Mouse (Mus musculus) neural tube, embryonic 11.5 days (tissue): Measurements from ENCODE around the gene Gli3. TPM values are rescaled to one million over a fixed set of nuclear protein-coding genes. Genes with fewer than 3 reads are reported as not detected.
A peak's percentile ranks its signal among the peaks of the same experiment; 100 is the strongest.

Experiments
- ATAC-seq: fragments of 200-750 bp; cut with Nextera tagmentation; 2 replicates; pipeline ENCODE4 v1.8.0; 2017; ENCODE audit warnings: moderate number of reproducible peaks, mild to moderate bottlenecking, moderate TSS enrichment, moderate library complexity; ENCODE audit not compliant: insufficient read depth, low FRiP score, low TSS enrichment
- DNase-seq: peaks from one replicate; pipeline ENCODE4 v3.0.0-alpha.2; 2015; ENCODE audit warnings: low spot score
- H3K27ac ChIP-seq: fragments of 300-500 bp; sonication (generic); 2 replicates; pipeline ENCODE4 v1.5.1; 2014; ENCODE audit warnings: low read depth, mild to moderate bottlenecking, low read length
- H3K27me3 ChIP-seq: fragments of 300-500 bp; sonication (generic); 2 replicates; pipeline ENCODE4 v1.6.1; 2014; ENCODE audit warnings: mild to moderate bottlenecking, low read length, mixed read lengths; ENCODE audit not compliant: control insufficient read depth, insufficient read depth
- H3K36me3 ChIP-seq: fragments of 300-500 bp; sonication (generic); 2 replicates; pipeline ENCODE4 v1.6.1; 2014; ENCODE audit warnings: mild to moderate bottlenecking, low read length, moderate library complexity, mixed read lengths; ENCODE audit not compliant: control insufficient read depth, insufficient read depth
- H3K4me1 ChIP-seq: fragments of 300-500 bp; sonication (generic); 2 replicates; pipeline ENCODE4 v1.6.1; 2014; ENCODE audit warnings: low read length, mixed read lengths; ENCODE audit not compliant: control insufficient read depth, insufficient read depth
- H3K4me2 ChIP-seq: fragments of 300-500 bp; sonication (generic); 2 replicates; pipeline ENCODE4 v1.6.1; 2014; ENCODE audit warnings: low read depth, mild to moderate bottlenecking, moderate library complexity
- H3K4me3 ChIP-seq: fragments of 300-500 bp; sonication (generic); 2 replicates; pipeline ENCODE4 v1.5.1; 2014; ENCODE audit warnings: low read depth, low read length
- H3K9ac ChIP-seq: fragments of 300-500 bp; sonication (generic); 2 replicates; pipeline ENCODE4 v1.6.1; 2014; ENCODE audit warnings: mild to moderate bottlenecking, low read length
- H3K9me3 ChIP-seq: fragments of 300-500 bp; sonication (generic); 2 replicates; pipeline ENCODE4 v1.6.1; 2016; ENCODE audit warnings: low read length; ENCODE audit not compliant: control insufficient read depth
- WGBS: fragments of 180-500 bp; shearing (Covaris S2); extraction: QIAGEN DNeasy Blood & Tissue Kit; methylation state at CpG from one replicate; pipeline ENCODE4 v1.1.7; 2014; 5-methylcytosine and 5-hydroxymethylcytosine counted together
- polyA plus RNA-seq: library from polyadenylated mRNA; unstranded; fragments of >200 nt; fragmentation: Nextera tagmentation; extraction: Ambion mirVana; gene quantifications from 2 replicates; pipeline ENCODE4 v1.2.1, GENCODE M21; 2014

The Gli3 gene
- polyA plus RNA-seq, 1 experiment from 2014 or later, result 32.3 TPM

DNA sequence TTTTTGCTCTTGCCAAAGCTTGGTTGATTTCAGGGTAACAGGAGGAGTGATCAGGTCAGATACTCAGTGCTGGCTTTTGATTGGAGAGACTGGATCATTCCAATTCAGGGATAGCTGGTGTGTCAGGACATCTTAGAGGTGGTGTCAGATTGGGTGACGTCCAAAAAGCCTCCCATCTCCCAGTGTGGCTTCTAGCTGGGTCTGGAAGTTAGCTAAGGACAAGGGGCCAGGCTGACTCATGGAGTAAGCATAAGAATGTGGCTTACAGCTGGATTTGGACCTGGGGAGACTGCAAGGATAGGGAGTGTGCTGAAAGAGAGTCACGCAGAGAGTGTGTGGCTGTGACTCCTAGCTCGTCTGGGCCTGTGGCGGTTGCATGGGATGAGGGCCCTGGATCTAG, 299.3 kb downstream of the Gli3 start:
- no peak overlapping the region for H3K4me2 ChIP-seq
- H3K4me1 ChIP-seq, result 0 out of 2 replicates have a peak, but pooled peaks cover 4% of the 10 kb centered on the region
- H3K27ac ChIP-seq, result no peak overlapping the region
- DNase-seq (no peak), ATAC-seq (no peak)
- no peak overlapping the region for H3K9ac ChIP-seq
- 96% methylated on average over 4 of the region's 4 CpGs for WGBS
- no peaks in the 10 kb centered on the region for H3K36me3 ChIP-seq
- no peak overlapping the region for H3K4me3 ChIP-seq
- no peaks in the 10 kb centered on the region for H3K27me3 ChIP-seq
- no peaks in the 10 kb centered on the region for H3K9me3 ChIP-seq

DNA sequence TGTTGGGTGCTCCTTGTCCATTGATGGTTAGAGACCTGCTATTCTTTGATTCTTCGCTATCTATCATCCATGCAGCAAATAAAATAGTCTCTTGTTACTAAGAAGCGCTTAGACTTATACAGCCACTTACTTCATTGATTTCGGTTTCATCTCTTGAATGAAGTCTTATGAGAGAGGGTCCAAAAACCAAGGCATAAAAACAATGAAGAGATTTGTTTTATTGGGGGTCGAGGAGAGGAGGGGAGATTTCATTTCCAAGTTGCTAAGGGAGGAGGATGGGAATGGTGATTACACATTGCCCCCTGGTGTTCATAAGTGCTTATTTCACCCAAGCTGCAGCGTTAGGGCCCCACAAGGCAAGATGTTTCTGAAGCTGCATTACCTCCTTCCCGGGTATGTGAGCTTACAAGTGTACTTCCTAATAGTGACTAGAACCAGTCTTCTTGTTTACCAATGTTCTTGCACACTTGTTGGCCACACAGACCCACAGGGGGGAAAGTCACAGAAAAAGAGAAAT, 299.9 kb downstream of the Gli3 start:
- Histone ChIP-seq H3K9me3 (no peaks in the 10 kb centered on the region), H3K4me1 (0 out of 2 replicates have a peak, but pooled peaks cover 4% of the 10 kb centered on the region), H3K36me3 (no peaks in the 10 kb centered on the region), H3K4me2 (no peak overlapping the region), H3K4me3 (no peak overlapping the region), H3K27ac (no peak overlapping the region), H3K27me3 (no peaks in the 10 kb centered on the region), H3K9ac (no peak overlapping the region)
- 50% methylated on average over 6 of the region's 6 CpGs for WGBS
- ATAC-seq (no peak), DNase-seq (peak; percentile 59)

DNA sequence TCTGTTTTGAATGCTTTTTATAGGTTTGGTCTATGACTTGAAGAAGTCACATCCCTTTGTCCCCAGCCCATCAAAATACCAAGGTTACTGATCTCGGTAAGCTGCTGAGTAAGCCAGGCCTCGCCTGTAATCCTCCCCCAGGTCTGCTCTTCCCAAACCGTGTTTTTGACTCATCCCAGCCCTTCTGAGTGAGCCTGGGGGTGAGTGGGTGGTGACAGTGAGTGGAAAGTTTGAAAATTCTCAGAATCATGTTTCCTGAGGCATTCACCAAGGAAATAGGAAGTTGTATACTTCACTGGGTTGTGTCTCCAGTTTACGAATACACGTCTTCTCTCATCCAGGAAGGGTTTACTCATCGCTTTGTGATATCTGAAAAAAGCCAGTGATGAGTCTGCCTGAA, 314.6 kb downstream of the Gli3 start:
- Histone ChIP-seq H3K27ac (no peak overlapping the region), H3K4me3 (no peak overlapping the region), H3K4me2 (no peak overlapping the region), H3K27me3 (no peaks in the 10 kb centered on the region), H3K9me3 (no peaks in the 10 kb centered on the region), H3K36me3 (no peaks in the 10 kb centered on the region), H3K4me1 (no peaks in the 10 kb centered on the region), H3K9ac (no peak overlapping the region)
- no peak for ATAC-seq
- WGBS, result 89% methylated on average over 6 of the region's 6 CpGs
- DNase-seq, result no peak
